In genomic region chr2:70443035-70443434, GRCm38 (mm10) we compare ENCODE assay signal across 7 mouse cellular contexts. TPM values are rescaled to one million over a fixed set of nuclear protein-coding genes. Genes with fewer than 3 reads are reported as not detected.
DNase-seq lines count a peak whose midpoint lies in the region; ATAC-seq lines count a peak whose summit lies in the region.

No protein-coding gene starts in this region.

- intact Hi-C loops in left cerebral cortex, postnatal 4 days (cut with DNase I) = no loop called here

- peak; percentile 85 for DNase-seq in left cerebral cortex, postnatal 4 days
- no peak for DNase-seq in left cerebral cortex, adult 11 months (ENCODE audit: low spot score)
- peak; percentile 61 for DNase-seq in embryo, embryonic 10.5 days (ENCODE audit: low spot score)
- no peak for DNase-seq in midbrain, embryonic 10.5 days (ENCODE audit: low spot score)
- no peak for DNase-seq in natural killer cell, adult 2 months (ENCODE audit: low spot score in 2 of 2)
- no peak for DNase-seq in urinary bladder, postnatal 25 days (ENCODE audit: low spot score)

- H3K4me2 ChIP-seq in heart, embryonic 15.5 days = peak overlapping the region; percentile 44

- peaks cover 12% of the 10 kb centered on the region for H3K27me3 ChIP-seq in heart, embryonic 15.5 days
- H3K27me3 ChIP-seq in midbrain, embryonic 10.5 days (ENCODE audit: low read depth, poor library complexity, severe bottlenecking) = peaks cover 8% of the 10 kb centered on the region

- no peaks in the 10 kb centered on the region for H3K36me3 ChIP-seq in heart, embryonic 15.5 days
- no peaks in the 10 kb centered on the region for H3K36me3 ChIP-seq in midbrain, embryonic 10.5 days

- 3% methylated on average over 4 of the region's 4 CpGs for WGBS in heart, embryonic 15.5 days
- WGBS in midbrain, embryonic 10.5 days = 25% methylated on average over 4 of the region's 4 CpGs

- H3K4me3 ChIP-seq in heart, embryonic 15.5 days = peak overlapping the region; percentile 10; the same call in 1 of the 2 replicates
- no peak overlapping the region for H3K4me3 ChIP-seq in midbrain, embryonic 10.5 days

- 0 out of 2 replicates have a peak, but pooled peaks have one; percentile 27 for ATAC-seq in heart, embryonic 15.5 days (replicated peaks; ENCODE audit: insufficient number of reproducible peaks, insufficient read depth, low FRiP score, low read depth)

- H3K4me1 ChIP-seq in heart, embryonic 15.5 days (replicated peaks) = peaks cover 5% of the 10 kb centered on the region
- peaks cover 20% of the 10 kb centered on the region for H3K4me1 ChIP-seq in midbrain, embryonic 10.5 days

- H3K9me3 ChIP-seq in heart, embryonic 15.5 days (replicated peaks) = no peaks in the 10 kb centered on the region
- H3K9me3 ChIP-seq in midbrain, embryonic 10.5 days (replicated peaks) = no peaks in the 10 kb centered on the region

- H3K27ac ChIP-seq in heart, embryonic 15.5 days = no peak overlapping the region
- 0 out of 2 replicates have a peak overlapping the region, but pooled peaks have one; percentile 9 for H3K27ac ChIP-seq in midbrain, embryonic 10.5 days (replicated peaks)

- no peak overlapping the region for H3K9ac ChIP-seq in heart, embryonic 15.5 days

RNA-seq across cellular contexts. Expression of gene Sp5, which starts 31.7 kb away (rescaled TPM):
- total RNA-seq in left cerebral cortex, postnatal 4 days (2021) = 1 to 10 TPM; 2.0 to 2.7 TPM
- 0.55 and 1.1 TPM in 2 replicates for polyA plus RNA-seq in heart, embryonic 15.5 days (2015; fragmentation: Nextera tagmentation; extraction: Ambion mirVana)
- polyA plus RNA-seq in midbrain, embryonic 10.5 days (2016; fragmentation: Nextera tagmentation; extraction: Ambion mirVana) = 12.9 and 15.9 TPM in 2 replicates

Comparison
In these comparisons a context has a peak if more than half of its experiments do, and no peak if none do; other contexts are left out.
1. DNase-seq: peak in left cerebral cortex, postnatal 4 days (single experiment) and embryo, embryonic 10.5 days (single experiment); none in left cerebral cortex, adult 11 months (single experiment), midbrain, embryonic 10.5 days (single experiment), natural killer cell, adult 2 months (0 of 2) and urinary bladder, postnatal 25 days (single experiment).